ENCODE assay signal across 17 mouse cellular contexts in the genomic region with DNA sequence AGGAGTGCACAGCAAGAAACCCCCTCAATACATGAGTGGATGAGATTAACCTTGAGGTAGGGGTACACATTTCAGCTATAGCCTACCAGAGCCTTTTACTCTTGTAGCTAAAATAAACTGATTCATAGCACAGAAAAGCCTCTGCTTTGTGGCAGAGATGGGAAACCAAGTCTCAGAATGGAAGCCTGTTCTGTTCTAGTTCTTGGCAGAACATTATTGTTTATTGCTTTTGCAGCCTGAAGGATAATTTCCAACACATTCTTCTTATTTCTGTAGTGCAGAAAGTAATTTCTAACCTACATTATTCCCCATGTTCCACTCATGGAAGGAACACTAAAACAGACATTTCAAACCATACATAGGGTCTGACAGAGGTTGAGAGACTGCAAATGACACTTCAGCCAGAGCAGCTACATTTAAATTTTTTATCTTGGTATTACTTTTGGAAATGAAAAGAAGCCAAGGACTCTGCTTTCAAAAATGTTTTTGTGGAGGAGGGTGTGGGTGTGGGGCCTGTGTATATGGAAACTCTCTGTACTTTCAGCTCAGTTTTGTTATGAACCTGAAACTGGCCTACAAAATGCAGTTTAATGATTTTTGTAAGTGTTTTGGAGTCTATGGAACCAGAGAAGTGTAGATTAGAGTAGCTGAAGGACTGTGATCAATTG. TPM values are rescaled to one million over a fixed set of nuclear protein-coding genes. Genes with fewer than 3 reads are reported as not detected.
DNase-seq lines count a peak whose midpoint lies in the region; ATAC-seq and TF ChIP-seq lines count a peak whose summit lies in the region.
"Had no signal": no experiment of that assay in that cellular context is flagged by ENCODE, and none has a peak within 500 bp of the region (broad histone marks: within the 10 kb centered on the region; RNA-seq: fewer than 3 reads in every experiment).

No protein-coding gene starts in this region.

- peak; percentile 22 to 25 for DNase-seq in heart, adult 18-20 months
- DNase-seq in heart, postnatal 4 days, result no peak
- DNase-seq in lung, postnatal 36 days, result peak; percentile 8
- no peak for DNase-seq in lung, postnatal 25 days (ENCODE audit: low spot score)
- DNase-seq: cerebellum, postnatal 25 days; heart, postnatal 14 days; kidney, adult 8-10 months; kidney, postnatal 4 days; liver, postnatal 0 days; midbrain, embryonic 14.5 days; thymus, adult 2 months had no signal

- no peaks in the 10 kb centered on the region for H3K36me3 ChIP-seq in stomach, embryonic 16.5 days (ENCODE audit: control insufficient read depth, insufficient read depth, low read length)
- H3K36me3 ChIP-seq in forebrain, embryonic 12.5 days (replicated peaks), result no peaks in the 10 kb centered on the region
- H3K36me3 ChIP-seq: embryonic facial prominence, embryonic 12.5 days; forebrain, embryonic 10.5 days had no signal

- TF ChIP-seq POLR2A in cortical plate, adult 2 months (IDR thresholded peaks at IDR 0.05; ENCODE audit: extremely low read depth, insufficient read depth, low read length), result no peak

- H3K27me3 ChIP-seq in stomach, embryonic 16.5 days (ENCODE audit: control insufficient read depth, insufficient read depth, low read length), result no peaks in the 10 kb centered on the region
- no peaks in the 10 kb centered on the region for H3K27me3 ChIP-seq in forebrain, embryonic 12.5 days
- H3K27me3 ChIP-seq: embryonic facial prominence, embryonic 12.5 days had no signal

- no peak overlapping the region for H3K4me2 ChIP-seq in stomach, embryonic 16.5 days (ENCODE audit: low read depth, low read length)
- H3K4me2 ChIP-seq in forebrain, embryonic 12.5 days, result no peak overlapping the region
- H3K4me2 ChIP-seq: embryonic facial prominence, embryonic 12.5 days had no signal

- H3K4me3 ChIP-seq in cortical plate, adult 2 months (ENCODE audit: insufficient read depth, low read length), result no peak overlapping the region
- H3K4me3 ChIP-seq in stomach, embryonic 16.5 days (replicated peaks; ENCODE audit: low read length), result no peak overlapping the region
- no peak overlapping the region for H3K4me3 ChIP-seq in forebrain, embryonic 12.5 days (replicated peaks)
- H3K4me3 ChIP-seq: embryonic facial prominence, embryonic 12.5 days; forebrain, embryonic 10.5 days had no signal

- no peak for TF ChIP-seq CTCF in cortical plate, adult 2 months (IDR thresholded peaks at IDR 0.05; ENCODE audit: extremely low read depth, insufficient read depth, low read length)

- no peaks in the 10 kb centered on the region for H3K9me3 ChIP-seq in stomach, embryonic 16.5 days (replicated peaks; ENCODE audit: control insufficient read depth, low read length)
- H3K9me3 ChIP-seq in forebrain, embryonic 12.5 days, result no peaks in the 10 kb centered on the region
- H3K9me3 ChIP-seq: embryonic facial prominence, embryonic 12.5 days; forebrain, embryonic 10.5 days had no signal

- no peak overlapping the region for H3K9ac ChIP-seq in stomach, embryonic 16.5 days (ENCODE audit: low read length)
- H3K9ac ChIP-seq in forebrain, embryonic 12.5 days, result no peak overlapping the region
- H3K9ac ChIP-seq: embryonic facial prominence, embryonic 12.5 days; liver, postnatal 0 days had no signal

- peak overlapping the region; percentile 83 for H3K27ac ChIP-seq in cortical plate, adult 2 months (ENCODE audit: insufficient read depth, low read length)
- H3K27ac ChIP-seq in stomach, embryonic 16.5 days (ENCODE audit: low read length), result peak overlapping the region; percentile 72
- H3K27ac ChIP-seq in forebrain, embryonic 12.5 days, result no peak overlapping the region
- H3K27ac ChIP-seq: embryonic facial prominence, embryonic 12.5 days; forebrain, embryonic 10.5 days; macrophage had no signal

- no peak for ATAC-seq in stomach, embryonic 16.5 days (ENCODE audit: insufficient read depth, low FRiP score)
- no peak for ATAC-seq in forebrain, embryonic 12.5 days (ENCODE audit: low FRiP score)
- ATAC-seq: liver, postnatal 0 days had no signal

- H3K4me1 ChIP-seq in cortical plate, adult 2 months (ENCODE audit: control insufficient read depth, insufficient read depth, low read length), result peaks cover 7% of the 10 kb centered on the region
- H3K4me1 ChIP-seq in stomach, embryonic 16.5 days (ENCODE audit: control insufficient read depth, insufficient read depth, low read length), result peaks cover 7% of the 10 kb centered on the region
- H3K4me1 ChIP-seq in forebrain, embryonic 12.5 days, result no peaks in the 10 kb centered on the region; the same call in none of the 2 replicates

RNA-seq across cellular contexts. Expression of a gene that starts 56.9 kb away (rescaled TPM):
- total RNA-seq in heart, adult 18-20 months (2021), result 10 to 100 TPM; 76.1 to 78.5 TPM
- total RNA-seq in heart, postnatal 4 days (2021), result 100 to 1,000 TPM; 225 to 235 TPM
- polyA plus RNA-seq in cortical plate, adult 2 months (2012; rRNA removed), result 85.9 and 99.4 TPM in 2 replicates
- polyA plus RNA-seq in stomach, embryonic 16.5 days (2015; fragmentation: Nextera tagmentation; extraction: Ambion mirVana), result 105 and 111 TPM in 2 replicates
- 35.8 and 36.5 TPM in 2 replicates for polyA plus RNA-seq in forebrain, embryonic 12.5 days (2016; fragmentation: Nextera tagmentation; extraction: Ambion mirVana)

Comparison
In these comparisons a context has a peak if more than half of its experiments do, and no peak if none do; other contexts are left out.
1. DNase-seq: peak in heart, adult 18-20 months (2 of 2) and lung, postnatal 36 days (single experiment); none in heart, postnatal 4 days (single experiment) and lung, postnatal 25 days (single experiment).